Mouse (Mus musculus) embryo, embryonic 10.5 days (tissue): Measurements from ENCODE around the gene Hat1.
A peak's percentile ranks its signal among the peaks of the same experiment; 100 is the strongest.

Source experiments
- DNase-seq: peaks from one replicate; pipeline ENCODE4 v3.0.0-alpha.2; 2015; ENCODE audit warnings: low spot score

The Hat1 gene

GRCm38 (mm10) chr2:71462553-71462952 lies 73.8 kb downstream of the Hat1 start:
- no peak for DNase-seq

- DNase-seq, result no peak
Measured at GRCm38 (mm10) chr2:71466103-71466502, 77.3 kb downstream of the Hat1 start.

- no peak for DNase-seq
Measured at GRCm38 (mm10) chr2:71466861-71467450, 78.2 kb downstream of the Hat1 start.

GRCm38 (mm10) chr2:71471094-71471493 lies 82.3 kb downstream of the Hat1 start:
- no peak for DNase-seq

GRCm38 (mm10) chr2:71473830-71474229 lies 85.1 kb downstream of the Hat1 start:
- DNase-seq, result peak; percentile 31

GRCm38 (mm10) chr2:71474345-71474744 lies 85.6 kb downstream of the Hat1 start:
- peak; percentile 61 for DNase-seq

GRCm38 (mm10) chr2:71475311-71475710 lies 86.6 kb downstream of the Hat1 start:
- DNase-seq, result no peak

- DNase-seq, result no peak
Measured at GRCm38 (mm10) chr2:71475760-71476159, 87.0 kb downstream of the Hat1 start.

GRCm38 (mm10) chr2:71477787-71478186 lies 89.0 kb downstream of the Hat1 start:
- DNase-seq, result no peak

GRCm38 (mm10) chr2:71479917-71480316 lies 91.2 kb downstream of the Hat1 start:
- DNase-seq, result peak; percentile 73

- DNase-seq, result no peak
Measured at GRCm38 (mm10) chr2:71481825-71482224, 93.1 kb downstream of the Hat1 start.

- DNase-seq, result no peak
Measured at GRCm38 (mm10) chr2:71483046-71483716, 94.4 kb downstream of the Hat1 start.

GRCm38 (mm10) chr2:71483717-71484066 lies 94.9 kb downstream of the Hat1 start:
- DNase-seq, result peak; percentile 44
